Mouse (Mus musculus): Measurements from ENCODE around the gene Galnt7. TPM values are rescaled to one million over a fixed set of nuclear protein-coding genes. Genes with fewer than 3 reads are reported as not detected.

Gene Galnt7
- 2.9 TPM for polyA plus RNA-seq (2014; fragmentation: Illumina TruSeq; extraction: RNeasy Lipid Tissue Mini Kit (QIAGEN cat#74804); ENCODE audit: insufficient read depth, low read depth, low replicate concordance)

GRCm38 (mm10) chr8:57652456-57653055, at the start of gene Galnt7:
TSS of gene Galnt7 (minus strand) at chr8:57653032.

GRCm38 (mm10) chr8:57511316-57512118, 141.3 kb downstream of the Galnt7 start, which contains the start of gene Hmgb2:
TSS of gene Hmgb2 (plus strand) at chr8:57511907.

GRCm38 (mm10) chr8:57487441-57488155, 165.2 kb downstream of the Galnt7 start, which contains the start of gene Sap30:
TSS of gene Sap30 (minus strand) at chr8:57487860.

Other genes with a start within 250 kb of the Galnt7 start
- gene Scrg1, start 197.1 kb downstream of the Galnt7 start, polyA plus RNA-seq (2014; fragmentation: Illumina TruSeq; extraction: RNeasy Lipid Tissue Mini Kit (QIAGEN cat#74804); ENCODE audit: insufficient read depth, low read depth, low replicate concordance) = 1.4 TPM
- gene Sap30, start 165.2 kb downstream of the Galnt7 start, polyA plus RNA-seq (2014; fragmentation: Illumina TruSeq; extraction: RNeasy Lipid Tissue Mini Kit (QIAGEN cat#74804); ENCODE audit: insufficient read depth, low read depth, low replicate concordance) = 9.2 TPM
- gene Hmgb2, start 141.1 kb downstream of the Galnt7 start, polyA plus RNA-seq (2014; fragmentation: Illumina TruSeq; extraction: RNeasy Lipid Tissue Mini Kit (QIAGEN cat#74804); ENCODE audit: insufficient read depth, low read depth, low replicate concordance) = 31.2 TPM